In the genomic region with DNA sequence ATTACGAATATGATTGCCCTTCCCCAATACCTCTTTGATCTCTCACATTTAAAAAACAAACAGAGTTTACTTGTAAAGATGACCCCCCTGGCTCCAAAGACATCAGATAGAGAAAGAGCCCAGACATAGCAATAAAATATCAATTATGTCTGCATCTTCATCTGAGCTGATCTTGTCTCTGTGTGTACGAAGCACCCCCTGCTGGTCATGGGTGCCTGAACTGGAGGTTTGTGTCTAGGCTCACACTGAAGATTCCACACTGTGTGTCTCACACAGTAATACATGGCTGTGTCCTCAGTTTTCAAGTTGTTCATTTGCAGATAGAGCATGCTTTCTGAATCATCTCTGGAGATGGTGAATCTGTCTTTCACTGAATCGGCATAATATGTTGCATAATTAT, we compare ENCODE assay signal across 28 mouse cellular contexts.
DNase-seq lines count a peak whose midpoint lies in the region; ATAC-seq and TF ChIP-seq lines count a peak whose summit lies in the region.
"Had no signal": no experiment of that assay in that cellular context is flagged by ENCODE, and none has a peak within 500 bp of the region (broad histone marks: within the 10 kb centered on the region; RNA-seq: fewer than 3 reads in every experiment).

No protein-coding gene starts in this region.

- H3K27me3 ChIP-seq in splenic B cell, adult 2 months (ENCODE audit: control insufficient read depth, insufficient read depth, low read length, poor library complexity, severe bottlenecking) = no peaks in the 10 kb centered on the region
- H3K27me3 ChIP-seq in stomach, postnatal 0 days (ENCODE audit: control insufficient read depth, insufficient read depth, low read length) = no peaks in the 10 kb centered on the region
- H3K27me3 ChIP-seq: embryonic facial prominence, embryonic 13.5 days; forebrain, embryonic 13.5 days; heart, embryonic 13.5 days; hindbrain, embryonic 12.5 days; hindbrain, embryonic 15.5 days had no signal

- DNase-seq in thymus, postnatal 14 days = peak; percentile 50
- no peak for DNase-seq in thymus, postnatal 0 days (ENCODE audit: low spot score)
- DNase-seq in splenic B cell, adult 2 months (ENCODE audit: low read depth, low spot score) = peak; percentile 2
- DNase-seq in thymus, postnatal 4 days = peak; percentile 68
- no peak for DNase-seq in layer of hippocampus, postnatal 25 days (ENCODE audit: extremely low spot score in 1 of 2, low spot score in 1 of 2)
- DNase-seq in stomach, postnatal 0 days (ENCODE audit: low spot score) = no peak
- no peak for DNase-seq in heart, postnatal 25 days (ENCODE audit: low spot score)
- DNase-seq: adrenal gland, postnatal 10 days; adrenal gland, postnatal 36 days; cerebellum, adult 11 months; cerebellum, adult 2 months; cerebellum, adult 9-11 months; cerebellum, postnatal 25 days; embryo, embryonic 11 days; gastrocnemius, postnatal 10 days; gastrocnemius, postnatal 36 days; heart, adult 2 months; heart, postnatal 14 days had no signal

- H3K9ac ChIP-seq in stomach, postnatal 0 days (ENCODE audit: low read length) = no peak overlapping the region
- H3K9ac ChIP-seq: embryonic facial prominence, embryonic 13.5 days; forebrain, embryonic 13.5 days; heart, embryonic 13.5 days; hindbrain, embryonic 12.5 days; hindbrain, embryonic 15.5 days had no signal

- TF ChIP-seq POLR2A in bone marrow, adult 2 months (IDR thresholded peaks at IDR 0.05; ENCODE audit: borderline replicate concordance, control insufficient read depth, low read depth, low read length) = no peak

- no peak overlapping the region for H3K4me2 ChIP-seq in stomach, postnatal 0 days (replicated peaks; ENCODE audit: low read depth)
- H3K4me2 ChIP-seq: embryonic facial prominence, embryonic 13.5 days; forebrain, embryonic 13.5 days; heart, embryonic 13.5 days; hindbrain, embryonic 12.5 days; hindbrain, embryonic 15.5 days had no signal

- WGBS in bone marrow, adult 2 months = 74% methylated on average over 3 of the region's 3 CpGs
- 76% methylated on average over 3 of the region's 3 CpGs for WGBS in stomach, postnatal 0 days

- no peaks in the 10 kb centered on the region for H3K4me1 ChIP-seq in bone marrow, adult 2 months (ENCODE audit: control insufficient read depth, insufficient read depth, low read length)
- no peaks in the 10 kb centered on the region for H3K4me1 ChIP-seq in stomach, postnatal 0 days (replicated peaks; ENCODE audit: control insufficient read depth, insufficient read depth)
- H3K4me1 ChIP-seq: embryonic facial prominence, embryonic 10.5 days; embryonic facial prominence, embryonic 13.5 days; forebrain, embryonic 10.5 days; forebrain, embryonic 13.5 days; heart, embryonic 10.5 days; heart, embryonic 13.5 days; hindbrain, embryonic 12.5 days; hindbrain, embryonic 15.5 days had no signal

- peak; percentile 17; the same call in 1 of the 2 replicates for TF ChIP-seq CTCF in bone marrow, adult 2 months (IDR thresholded peaks at IDR 0.05; ENCODE audit: control insufficient read depth, insufficient read depth, low read length)
- no peak for TF ChIP-seq CTCF in stomach, postnatal 0 days (IDR thresholded peaks at IDR 0.05; ENCODE audit: low read depth)

- no peak overlapping the region for H3K27ac ChIP-seq in bone marrow, adult 2 months (ENCODE audit: control insufficient read depth, insufficient read depth, low read depth, low read length, poor library complexity)
- H3K27ac ChIP-seq in stomach, postnatal 0 days (replicated peaks) = no peak overlapping the region
- H3K27ac ChIP-seq: embryonic facial prominence, embryonic 10.5 days; embryonic facial prominence, embryonic 13.5 days; forebrain, embryonic 10.5 days; forebrain, embryonic 13.5 days; heart, adult 2 months; heart, embryonic 10.5 days; heart, embryonic 13.5 days; hindbrain, embryonic 12.5 days; hindbrain, embryonic 15.5 days had no signal

- no peak for TF ChIP-seq EP300 in stomach, postnatal 0 days (optimal IDR thresholded peaks at IDR 0.05)

- intact Hi-C loops in heart, postnatal 25 days (cut with DNase I) = loop anchor here (2.0 kb wide), 1 partner anchor 42 kb away; no protein-coding TSS in a partner anchor

- no peaks in the 10 kb centered on the region for H3K36me3 ChIP-seq in splenic B cell, adult 2 months (ENCODE audit: control insufficient read depth, insufficient read depth, low read length, poor library complexity, severe bottlenecking)
- H3K36me3 ChIP-seq in stomach, postnatal 0 days (ENCODE audit: control insufficient read depth, insufficient read depth, low read length) = no peaks in the 10 kb centered on the region
- H3K36me3 ChIP-seq: embryonic facial prominence, embryonic 10.5 days; embryonic facial prominence, embryonic 13.5 days; forebrain, embryonic 10.5 days; heart, embryonic 10.5 days; heart, embryonic 13.5 days; hindbrain, embryonic 12.5 days; hindbrain, embryonic 15.5 days had no signal

- ATAC-seq in stomach, postnatal 0 days (ENCODE audit: low FRiP score, low TSS enrichment) = no peak
- ATAC-seq: forebrain, embryonic 13.5 days; forebrain, embryonic 16.5 days had no signal

- H3K4me3 ChIP-seq in bone marrow, adult 2 months (replicated peaks; ENCODE audit: control insufficient read depth, low read depth, low read length) = no peak overlapping the region
- no peak overlapping the region for H3K4me3 ChIP-seq in stomach, postnatal 0 days (ENCODE audit: low read depth, low read length)
- H3K4me3 ChIP-seq: embryonic facial prominence, embryonic 10.5 days; embryonic facial prominence, embryonic 13.5 days; forebrain, embryonic 10.5 days; forebrain, embryonic 13.5 days; heart, adult 2 months; heart, embryonic 10.5 days; heart, embryonic 13.5 days; hindbrain, embryonic 12.5 days; hindbrain, embryonic 15.5 days had no signal

- H3K9me3 ChIP-seq in stomach, postnatal 0 days (ENCODE audit: control insufficient read depth, low read length) = 0 out of 2 replicates have a peak, but pooled peaks cover 3% of the 10 kb centered on the region

Comparison
In these comparisons a context has a peak if more than half of its experiments do, and no peak if none do; other contexts are left out.
1. DNase-seq: peak in thymus, postnatal 14 days (single experiment), splenic B cell, adult 2 months (single experiment) and thymus, postnatal 4 days (single experiment); none in thymus, postnatal 0 days (single experiment), layer of hippocampus, postnatal 25 days (0 of 2), stomach, postnatal 0 days (single experiment) and heart, postnatal 25 days (single experiment).